Mouse (Mus musculus) heart, adult 2 months (tissue): Measurements from ENCODE around the gene Prpf31. TPM values are rescaled to one million over a fixed set of nuclear protein-coding genes. Genes with fewer than 3 reads are reported as not detected.
A peak's percentile ranks its signal among the peaks of the same experiment; 100 is the strongest.

Experiments
- DNase-seq, 2 experiments: peaks; one replicate each; pipeline ENCODE4 v3.0.0; 2021
- H3K27ac ChIP-seq: fragments of 200-600 bp; 2 replicates; pipeline ENCODE4 v1.8.1; 2022
- H3K27me3 ChIP-seq: fragments of 200-500 bp; 2 replicates; pipeline ENCODE4 v1.6.1; 2012; ENCODE audit warnings: mild to moderate bottlenecking, low read length, inconsistent platforms, mixed read lengths; ENCODE audit not compliant: control insufficient read depth, insufficient read depth
- H3K36me3 ChIP-seq: fragments of 200-500 bp; 2 replicates; pipeline ENCODE4 v1.6.1; 2012; ENCODE audit warnings: low read length, inconsistent platforms; ENCODE audit not compliant: control insufficient read depth, insufficient read depth
- H3K4me1 ChIP-seq: fragments of 200-500 bp; 2 replicates; pipeline ENCODE4 v1.6.1; 2011; ENCODE audit warnings: low read length; ENCODE audit not compliant: control insufficient read depth, insufficient read depth
- H3K4me3 ChIP-seq: fragments of 200-600 bp; 2 replicates; pipeline ENCODE4 v1.8.1; 2022
- H3K79me2 ChIP-seq: fragments of 200-500 bp; replicated peaks from 2 replicates; pipeline ENCODE4 v1.6.1; 2012; ENCODE audit warnings: mild to moderate bottlenecking, inconsistent platforms, low read length, moderate library complexity, mixed read lengths; ENCODE audit not compliant: control insufficient read depth, insufficient read depth
- H3K9ac ChIP-seq: fragments of 200-500 bp; 2 replicates; pipeline ENCODE4 v1.6.1; 2012; ENCODE audit warnings: low read depth, mild to moderate bottlenecking, control low read depth, inconsistent platforms, low read length, mixed read lengths
- CTCF ChIP-seq: fragments of 200-600 bp; IDR thresholded peaks from 2 replicates; pipeline ENCODE4 v1.8.1; 2022; ENCODE audit warnings: antibody characterized with exemption, mild to moderate bottlenecking, moderate library complexity
- EP300 ChIP-seq: fragments of 200-500 bp; IDR thresholded peaks from 2 replicates; pipeline ENCODE4 v1.6.1; 2011; ENCODE audit warnings: low read depth, low read length, control low read depth; ENCODE audit not compliant: insufficient read depth
- POLR2A ChIP-seq: fragments of 200-500 bp; IDR thresholded peaks from 2 replicates; pipeline ENCODE4 v1.6.1; 2011; ENCODE audit warnings: mild to moderate bottlenecking, low read depth, low read length, control low read depth; ENCODE audit not compliant: insufficient read depth
- WGBS: fragments of 180-500 bp; shearing (Covaris S2); methylation state at CpG from one replicate; pipeline ENCODE4 v1.1.7; 2018; 5-methylcytosine and 5-hydroxymethylcytosine counted together
- intact Hi-C: fragments of 180-260 bp; cut with DNase I; formaldehyde crosslinking; loops from one replicate; pipeline ENCODE4 v1.15.1; 2025
- polyA plus RNA-seq: library from polyadenylated mRNA; depleted of rRNA; stranded (reverse); fragments of >200 nt; gene quantifications from 2 replicates; pipeline ENCODE4 v1.2.3, GENCODE M21; 2012
- total RNA-seq, 2 experiments: library from RNA; stranded (reverse); gene quantifications; 2 replicates each; pipeline ENCODE4 v1.2.3; 2021

Gene Prpf31
- total and polyA plus RNA-seq, 3 experiments, result 21.5 to 24.4 (median 24.1) TPM

DNA sequence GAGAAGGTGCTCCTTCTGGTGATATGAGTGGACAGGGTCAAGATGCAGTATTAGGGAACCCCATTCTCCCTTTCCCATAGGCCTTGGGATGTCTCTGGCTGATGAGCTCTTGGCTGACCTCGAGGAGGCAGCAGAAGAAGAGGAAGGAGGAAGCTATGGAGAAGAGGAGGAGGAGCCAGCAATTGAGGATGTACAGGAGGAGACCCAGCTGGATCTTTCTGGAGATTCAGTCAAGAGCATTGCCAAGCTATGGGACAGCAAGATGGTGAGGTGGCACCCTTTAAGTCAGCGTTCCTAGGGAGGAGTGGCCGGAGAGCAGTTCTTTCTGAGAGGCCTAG lies 662 bp downstream of the Prpf31 start:
- no peak for TF ChIP-seq EP300
- no peak for TF ChIP-seq CTCF
- no peak for TF ChIP-seq POLR2A
- WGBS, result 49% methylated on average over 3 of the region's 3 CpGs
- H3K4me3 ChIP-seq, result peak overlapping the region; percentile 90
- no peak for DNase-seq
- no peaks in the 10 kb centered on the region for H3K27me3 ChIP-seq
- 0 out of 2 replicates have a peak, but pooled peaks cover 2% of the 10 kb centered on the region for H3K79me2 ChIP-seq
- intact Hi-C loops, result no loop called here
- H3K9ac ChIP-seq, result no peak overlapping the region
- no peak overlapping the region; the same call in 1 of the 2 replicates for H3K27ac ChIP-seq
- H3K36me3 ChIP-seq, result no peaks in the 10 kb centered on the region
- H3K4me1 ChIP-seq, result peaks cover 5% of the 10 kb centered on the region; the same call in 1 of the 2 replicates

DNA sequence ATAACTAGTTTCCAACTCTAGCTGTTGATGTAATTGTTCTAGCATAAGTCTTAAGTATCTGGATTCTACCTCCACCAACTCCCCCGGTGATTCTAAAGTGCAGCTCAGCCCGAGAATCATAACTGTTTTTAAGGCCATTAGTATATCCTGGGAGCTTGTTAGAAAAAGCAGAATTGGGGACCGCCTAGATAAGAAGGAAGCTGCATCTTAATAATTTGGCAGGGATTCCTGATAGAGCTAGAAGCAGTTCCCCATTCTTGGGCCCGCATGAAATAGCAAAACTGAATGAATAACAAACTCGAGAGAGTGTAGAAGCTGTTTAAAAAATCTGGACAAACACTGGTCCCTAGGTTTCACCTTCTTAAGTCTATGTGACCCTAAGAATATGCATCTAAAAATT lies 13.6 kb downstream of the Prpf31 start:
- intact Hi-C loops, result no loop called here
- TF ChIP-seq POLR2A (no peak), CTCF (no peak), EP300 (no peak)
- H3K36me3 ChIP-seq, result peaks cover 14% of the 10 kb centered on the region
- no peak overlapping the region for H3K9ac ChIP-seq
- DNase-seq, result no peak
- H3K79me2 ChIP-seq, result peaks cover 5% of the 10 kb centered on the region
- no peak overlapping the region for H3K27ac ChIP-seq
- H3K27me3 ChIP-seq, result no peaks in the 10 kb centered on the region
- 56% methylated on average over 5 of the region's 5 CpGs for WGBS
- peaks cover 16% of the 10 kb centered on the region for H3K4me1 ChIP-seq
- no peak overlapping the region for H3K4me3 ChIP-seq

DNA sequence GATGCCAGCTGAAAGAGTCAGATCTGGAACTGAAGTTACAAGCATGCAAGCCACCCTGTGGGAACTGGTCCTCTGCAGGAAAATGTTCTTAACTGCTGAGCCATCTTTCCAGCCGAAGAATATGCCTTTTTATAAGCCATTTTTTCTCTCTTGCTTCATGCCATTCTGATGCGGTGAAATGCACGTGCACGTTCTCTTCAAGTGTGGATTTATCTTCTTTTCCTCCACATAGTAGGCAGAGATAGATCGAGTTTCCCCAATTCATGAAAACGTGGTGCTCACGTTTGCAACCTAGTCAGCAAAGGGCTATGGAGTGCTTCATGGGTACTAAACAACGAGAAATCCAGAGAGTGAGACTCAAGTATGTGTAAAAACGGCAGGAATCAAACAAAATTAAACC lies 14.1 kb downstream of the Prpf31 start:
- no peak overlapping the region for H3K27ac ChIP-seq
- peaks cover 6% of the 10 kb centered on the region for H3K79me2 ChIP-seq
- H3K4me3 ChIP-seq, result no peak overlapping the region
- no peaks in the 10 kb centered on the region for H3K27me3 ChIP-seq
- 20% methylated on average over 9 of the region's 9 CpGs for WGBS
- intact Hi-C loops, result no loop called here
- H3K4me1 ChIP-seq, result peaks cover 18% of the 10 kb centered on the region
- H3K9ac ChIP-seq, result no peak overlapping the region
- no peak for DNase-seq
- peaks cover 16% of the 10 kb centered on the region for H3K36me3 ChIP-seq
- no peak for TF ChIP-seq EP300
- TF ChIP-seq CTCF, result no peak
- TF ChIP-seq POLR2A, result no peak

DNA sequence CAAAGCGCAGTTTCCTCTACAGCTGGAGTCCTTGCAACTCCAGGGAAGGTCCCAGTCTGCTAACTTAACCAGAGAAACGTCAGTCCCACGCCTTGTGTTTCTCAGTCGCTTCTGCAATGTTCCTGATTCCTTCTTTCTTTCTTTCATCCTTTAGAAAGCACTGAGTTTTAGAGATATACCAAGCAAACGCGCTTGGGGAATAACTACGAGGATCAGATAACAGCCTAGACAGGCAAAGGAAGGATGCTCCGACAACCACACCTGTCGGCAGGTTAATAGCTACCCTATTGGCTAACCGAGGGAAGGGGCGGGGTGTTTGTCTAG lies 14.5 kb downstream of the Prpf31 start:
- Histone ChIP-seq H3K4me3 (peak overlapping the region; percentile 70), H3K9ac (no peak overlapping the region), H3K36me3 (peaks cover 17% of the 10 kb centered on the region), H3K27me3 (no peaks in the 10 kb centered on the region), H3K79me2 (peaks cover 6% of the 10 kb centered on the region), H3K27ac (peak overlapping the region; percentile 54), H3K4me1 (peaks cover 18% of the 10 kb centered on the region)
- WGBS, result 1% methylated on average over 11 of the region's 11 CpGs
- intact Hi-C loops, result no loop called here
- DNase-seq, result peak in 1 of 2 experiments; percentile 86
- TF ChIP-seq CTCF (no peak), EP300 (no peak), POLR2A (no peak)

DNA sequence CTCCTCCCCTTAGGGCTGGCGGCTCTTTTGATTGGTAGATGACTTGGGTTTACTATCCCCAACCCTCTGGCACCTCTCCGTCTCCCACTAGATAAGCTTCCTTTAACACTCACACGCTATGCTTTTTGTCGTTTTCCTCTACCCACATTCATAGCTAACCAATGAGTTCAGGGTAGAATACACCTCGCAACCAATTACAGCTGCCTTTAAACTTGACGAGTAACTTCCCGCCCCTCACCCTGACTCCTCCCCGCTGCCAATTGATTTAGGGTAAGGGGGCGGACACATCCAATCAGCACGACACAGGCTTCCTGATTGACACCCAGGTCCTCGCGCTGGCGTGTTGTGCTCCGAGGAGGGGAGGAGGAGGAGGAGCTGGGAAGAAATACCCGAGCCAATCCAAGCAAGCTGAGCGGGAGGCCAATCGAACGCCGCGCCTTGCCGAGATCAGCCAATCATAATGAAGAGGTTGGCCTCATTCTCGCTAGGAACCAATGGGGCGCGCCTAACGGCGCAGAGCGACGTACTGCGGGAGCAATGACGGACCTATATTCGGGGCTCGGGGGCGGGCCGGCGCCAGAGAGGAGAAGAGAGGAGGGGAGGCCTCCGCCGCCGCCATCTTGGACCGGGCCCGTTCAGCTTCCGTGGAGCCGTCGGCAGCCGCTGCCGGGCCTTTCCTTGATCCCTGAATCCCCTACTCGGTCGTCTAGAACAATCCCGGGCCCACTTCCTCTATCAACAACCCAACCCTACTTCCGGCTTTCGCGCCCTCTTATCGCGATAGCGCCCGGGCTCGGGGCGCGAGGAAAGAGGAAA lies 15.1 kb downstream of the Prpf31 start, which contains the start of gene Cnot3:
Gene Cnot3, plus strand, starts transcription at position 597 of the 816 bp plus-strand sequence.
- peak; percentile 94 to 99 for DNase-seq
- TF ChIP-seq CTCF, result no peak
- TF ChIP-seq POLR2A, result peak; percentile 81
- TF ChIP-seq EP300, result no peak
- Histone ChIP-seq H3K4me3 (peak within 1 kb of the TSS; percentile 79), H3K36me3 (peaks cover 17% of the 10 kb centered on the region), H3K79me2 (peaks cover 6% of the 10 kb centered on the region), H3K27ac (peak within 1 kb of the TSS; percentile 93), H3K27me3 (no peaks in the 10 kb centered on the region), H3K4me1 (peaks cover 18% of the 10 kb centered on the region), H3K9ac (peak within 1 kb of the TSS; percentile 99)
- intact Hi-C loops, result loop anchor here (1.0 to 5.0 kb wide), 2 partner anchors 19 to 47 kb away; partner anchors contain the start of genes Mboat7 and Tsen34
- WGBS, result under 1% methylated on average over 57 of the region's 58 CpGs

DNA sequence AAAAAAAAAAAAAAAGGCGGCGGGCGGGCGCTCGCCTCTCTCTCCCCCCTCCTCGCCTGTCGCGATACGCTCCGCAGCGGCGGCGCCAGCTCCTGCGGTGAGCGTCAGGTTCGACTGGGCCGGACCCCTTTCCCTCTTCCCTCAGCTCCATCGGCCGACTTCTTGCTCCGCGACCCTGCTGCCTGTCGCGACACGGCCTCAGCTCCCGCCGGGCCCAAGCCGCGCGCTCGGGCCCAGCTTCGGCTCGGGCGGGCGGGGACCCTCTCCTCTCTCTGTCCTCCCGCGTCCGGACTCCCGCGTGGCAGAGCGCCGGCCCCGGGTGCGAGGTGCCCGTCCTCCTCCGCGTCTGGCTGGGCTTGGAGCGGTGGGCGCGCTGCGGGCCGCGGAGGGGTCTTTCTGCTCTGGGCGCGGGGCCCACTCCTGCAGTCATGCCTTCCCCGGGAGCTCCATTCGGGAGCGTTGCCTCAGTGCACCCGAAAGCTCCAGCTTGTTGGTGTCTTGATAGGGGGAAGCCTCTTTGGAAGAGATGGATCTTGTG lies 15.8 kb downstream of the Prpf31 start:
- intact Hi-C loops, result loop anchor here (1.0 to 5.0 kb wide), 2 partner anchors 19 to 47 kb away; partner anchors contain the start of genes Mboat7 and Tsen34
- H3K36me3 ChIP-seq, result peaks cover 17% of the 10 kb centered on the region
- H3K27ac ChIP-seq, result peak overlapping the region; percentile 93
- no peaks in the 10 kb centered on the region for H3K27me3 ChIP-seq
- H3K4me1 ChIP-seq, result peaks cover 18% of the 10 kb centered on the region
- peaks cover 6% of the 10 kb centered on the region for H3K79me2 ChIP-seq
- DNase-seq, result no peak
- H3K9ac ChIP-seq, result peak overlapping the region; percentile 99
- H3K4me3 ChIP-seq, result peak overlapping the region; percentile 79
- no peak for TF ChIP-seq EP300
- no peak for TF ChIP-seq CTCF
- no peak for TF ChIP-seq POLR2A
- WGBS, result under 1% methylated on average over 56 of the region's 58 CpGs
